Mouse (Mus musculus) embryo, embryonic 11.5 days (tissue): Measurements from ENCODE around the gene Spns3.

Experiments used
- DNase-seq: peaks from one replicate; pipeline ENCODE4 v3.0.0-alpha.2; 2012; ENCODE audit warnings: low read depth, low spot score

The Spns3 gene

DNA sequence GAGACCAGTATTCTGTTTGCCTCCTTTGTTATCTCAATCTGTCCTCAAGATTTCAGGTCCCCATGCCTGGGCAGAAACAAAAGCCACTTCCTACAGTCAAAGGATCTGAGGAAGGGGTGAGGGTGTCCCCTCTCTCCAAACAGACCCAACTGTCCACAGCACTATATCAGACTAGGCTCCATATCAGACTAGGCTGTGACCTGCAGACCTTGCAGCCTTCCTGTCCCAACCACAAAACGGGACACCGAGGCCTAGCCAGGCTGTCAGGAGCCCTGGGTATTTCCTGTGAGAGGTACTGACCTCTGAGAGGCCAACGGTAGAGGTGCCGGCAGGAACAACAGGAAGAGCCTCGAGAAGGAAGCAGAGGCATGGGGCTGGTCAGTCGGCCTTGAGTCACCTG, 65.8 kb downstream of the Spns3 start:
- no peak for DNase-seq

DNA sequence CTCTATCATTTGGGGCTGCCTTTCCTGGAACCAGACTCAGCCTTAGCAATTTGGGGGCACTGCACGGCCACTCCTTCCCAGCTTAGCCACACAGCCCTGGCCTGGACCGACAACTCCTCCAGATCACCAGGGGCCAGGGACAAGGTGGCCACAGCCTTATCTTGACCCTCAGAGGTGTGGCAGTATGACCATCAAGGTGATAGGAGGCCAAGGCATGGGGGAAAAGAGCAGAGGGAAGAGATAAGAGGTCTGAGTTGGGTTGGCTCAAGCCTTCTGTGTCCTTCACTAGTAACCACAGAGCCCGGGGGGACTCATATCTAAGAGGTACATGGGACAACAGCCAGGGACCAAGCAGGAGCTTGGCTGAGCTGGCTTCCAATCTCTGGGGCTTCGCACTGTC, 68.4 kb downstream of the Spns3 start:
- DNase-seq, result no peak

DNA sequence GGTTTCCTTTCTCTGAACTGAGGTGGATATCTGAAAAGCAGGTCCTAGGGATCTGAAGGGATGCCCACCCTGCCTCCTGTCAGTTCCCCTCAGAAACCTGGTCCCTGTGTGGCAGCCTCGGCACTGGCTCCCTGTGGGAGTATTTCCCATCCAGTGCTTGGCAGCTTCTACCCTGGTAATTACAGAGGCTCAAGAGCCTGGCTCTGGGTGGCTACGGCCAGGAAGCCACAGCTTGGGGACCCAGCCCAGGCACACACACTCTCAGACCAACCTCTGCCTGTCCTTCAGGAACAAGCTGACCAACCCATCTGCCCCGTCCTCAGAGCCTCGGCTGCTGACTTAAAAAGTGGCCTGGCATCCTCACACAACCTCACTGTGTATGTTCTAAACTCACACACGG, 69.0 kb downstream of the Spns3 start:
- no peak for DNase-seq

DNA sequence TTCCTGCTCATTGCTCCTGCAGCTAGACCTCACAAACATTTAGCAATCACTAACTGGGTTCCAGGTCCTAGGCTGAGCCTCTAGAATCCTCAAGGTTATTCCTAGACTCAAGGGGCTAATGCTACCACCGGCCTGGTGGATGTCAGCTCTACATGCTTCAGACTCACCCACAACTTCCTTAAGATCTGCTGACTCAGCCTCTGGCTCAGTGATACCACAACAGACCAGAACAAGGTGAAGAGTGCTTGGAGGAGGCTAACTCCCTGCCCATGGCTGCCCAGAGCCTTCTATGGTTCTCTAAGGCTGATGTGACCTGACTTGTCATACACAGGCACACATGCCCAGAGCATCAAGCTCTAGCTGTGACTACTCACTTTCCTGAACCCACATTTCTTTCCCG, 70.8 kb downstream of the Spns3 start:
- no peak for DNase-seq

DNA sequence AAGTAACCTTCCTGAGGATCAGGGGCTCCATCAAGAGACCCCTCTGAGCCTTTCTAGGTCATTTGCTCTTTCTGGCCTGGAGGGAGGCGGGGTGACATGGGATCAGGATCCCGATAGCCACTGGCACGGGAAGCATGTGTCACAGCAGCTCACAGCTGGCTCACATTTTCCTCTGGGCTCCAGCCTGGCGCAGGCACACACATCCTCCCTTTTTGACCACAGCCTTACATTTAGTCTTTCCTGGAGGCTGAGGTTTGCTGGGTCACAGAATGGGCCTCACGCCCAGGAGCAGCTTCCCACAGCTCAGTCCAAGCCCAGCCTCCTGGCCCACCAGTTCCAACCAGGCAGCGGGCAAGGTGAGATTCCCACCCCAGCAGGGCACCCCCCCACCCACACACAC, 72.1 kb downstream of the Spns3 start:
- DNase-seq, result no peak

DNA sequence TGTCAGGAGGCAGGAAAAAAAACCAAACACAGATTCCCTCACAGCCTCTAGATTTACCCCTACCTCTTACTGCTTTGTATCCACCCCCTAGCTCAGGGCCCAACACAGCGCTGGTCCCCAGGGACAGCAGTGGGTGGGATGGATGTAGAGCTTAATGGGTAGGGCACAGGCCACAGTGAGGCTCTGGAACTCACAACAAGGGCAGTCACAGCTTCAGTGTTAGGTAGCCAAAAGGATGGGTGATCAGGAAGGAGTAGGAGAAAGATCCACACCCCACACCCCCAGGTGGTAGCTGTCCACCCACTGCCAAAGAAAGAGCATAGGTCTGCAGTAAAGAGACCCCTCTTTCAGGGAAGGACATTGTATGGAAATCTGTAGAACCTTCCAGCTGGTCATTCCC, 72.7 kb downstream of the Spns3 start:
- no peak for DNase-seq

DNA sequence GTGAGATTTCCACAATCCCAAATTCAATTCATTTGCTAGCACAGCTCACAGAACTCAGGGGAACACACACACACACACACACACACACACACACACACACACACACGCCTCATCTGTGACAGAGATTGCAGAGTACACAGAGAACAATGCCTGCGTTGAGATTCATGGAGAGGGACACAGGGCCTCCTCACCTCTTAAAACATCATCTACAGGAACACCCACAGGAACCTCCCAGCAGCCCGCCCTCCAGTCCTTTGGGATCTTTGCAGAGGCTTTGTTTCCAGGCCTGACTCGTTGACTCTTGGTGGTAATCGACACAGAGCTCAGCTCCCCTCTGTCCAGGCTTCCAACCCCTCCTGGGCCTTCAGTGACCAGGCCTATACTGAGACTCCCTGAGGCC, 73.1 kb downstream of the Spns3 start:
- DNase-seq, result no peak

DNA sequence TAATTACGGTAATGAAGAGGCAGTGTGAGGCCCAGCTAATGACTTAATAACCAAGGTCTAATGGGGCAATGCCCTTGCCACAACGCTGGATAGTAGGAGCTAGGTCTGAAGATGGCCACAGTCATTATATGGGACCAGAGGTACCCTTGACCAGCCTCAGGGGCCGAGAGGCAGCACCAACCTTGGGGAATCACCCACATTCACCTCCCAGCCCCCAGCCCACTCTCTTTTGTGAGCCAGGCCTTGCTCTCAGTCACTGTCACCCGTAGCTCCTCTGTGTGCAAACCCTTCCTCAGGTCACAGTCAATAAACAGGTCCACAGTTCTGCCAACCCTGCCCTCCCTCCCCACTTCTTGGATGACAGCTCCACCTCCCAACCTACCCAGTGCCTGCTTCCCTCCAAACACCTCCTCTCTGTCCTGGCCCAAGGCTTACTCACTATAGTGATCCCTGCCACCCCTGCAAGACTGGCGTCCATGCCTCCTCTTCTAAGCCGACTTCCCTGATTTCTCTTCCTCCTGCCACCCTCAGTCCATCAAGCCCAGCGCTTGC, 74.2 kb downstream of the Spns3 start:
- DNase-seq, result no peak

DNA sequence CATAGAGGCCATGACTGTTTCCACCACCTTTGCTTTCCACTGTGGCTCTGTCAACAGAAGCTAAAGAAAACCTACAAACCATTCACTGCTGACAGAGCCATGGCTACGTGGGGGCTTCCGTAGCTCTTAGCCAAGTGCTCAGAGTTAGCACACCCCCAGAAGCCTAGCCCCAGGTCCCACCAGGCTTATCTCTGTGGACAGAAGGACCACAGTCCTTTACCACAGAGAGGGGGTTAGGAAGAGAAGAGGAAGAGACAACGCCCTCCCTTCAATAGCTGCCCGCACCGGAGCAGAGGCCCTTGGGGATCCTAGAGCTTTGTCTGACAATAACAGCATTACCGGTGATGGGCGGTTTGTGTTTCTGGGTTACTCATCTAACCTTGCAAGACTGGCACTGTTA, 74.9 kb downstream of the Spns3 start:
- no peak for DNase-seq

DNA sequence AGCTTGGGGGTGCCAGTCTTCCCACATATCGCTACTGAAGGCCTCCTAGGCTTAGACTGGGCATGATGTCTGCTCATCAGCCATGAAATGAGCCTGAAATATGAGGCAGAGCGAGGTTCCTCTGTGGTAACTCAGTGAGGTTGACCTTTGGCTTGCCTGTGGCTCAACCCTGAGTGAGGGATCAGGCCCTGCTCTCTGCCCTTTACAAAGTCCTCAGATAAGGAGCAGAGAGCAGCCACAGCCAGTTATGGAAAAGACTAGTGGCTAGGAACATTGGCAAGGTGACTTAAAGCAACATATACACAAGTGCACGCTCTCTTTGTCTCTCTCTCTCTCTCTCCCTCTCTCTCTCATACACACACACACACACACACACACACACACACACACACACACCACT, 75.4 kb downstream of the Spns3 start:
- DNase-seq, result no peak

DNA sequence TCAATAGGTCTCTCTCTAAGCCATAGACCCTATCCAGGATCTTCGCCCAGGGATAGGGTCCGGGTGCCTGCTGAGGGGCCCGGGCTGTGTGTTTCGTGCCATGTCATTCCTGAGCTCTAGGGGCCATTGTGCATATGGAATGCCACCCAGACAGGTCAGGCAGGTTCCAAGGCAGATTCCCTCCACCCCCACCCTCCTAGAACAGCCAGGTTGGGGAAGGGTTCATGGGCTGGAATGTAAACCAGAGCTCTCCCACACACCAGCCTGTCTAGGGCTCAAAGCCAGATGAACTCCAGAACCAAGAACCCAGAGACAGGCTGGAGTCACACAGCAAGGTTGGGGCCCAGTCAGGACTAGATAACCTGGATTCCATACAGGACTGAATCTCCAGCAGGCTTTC, 76.8 kb downstream of the Spns3 start:
- no peak for DNase-seq

DNA sequence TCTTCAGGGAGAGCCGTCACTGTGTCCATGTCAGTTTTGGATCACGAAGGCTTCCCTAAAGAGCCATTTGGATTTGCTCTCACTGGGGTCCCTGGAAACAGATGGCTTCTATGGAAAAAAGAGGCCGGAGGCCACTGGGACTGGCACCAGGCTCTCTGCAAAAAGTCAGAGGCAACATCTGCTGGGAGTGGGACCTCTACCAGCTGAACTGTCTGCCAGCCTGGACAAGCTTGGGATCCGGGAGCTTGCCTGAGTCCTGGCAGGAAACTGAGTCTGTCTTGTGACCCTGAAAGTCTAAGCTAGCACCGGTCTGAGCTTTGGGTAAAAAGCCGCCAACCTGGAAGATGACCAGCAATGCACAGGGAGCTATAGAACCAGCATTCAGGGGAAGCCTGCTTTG, 78.9 kb downstream of the Spns3 start:
- no peak for DNase-seq

DNA sequence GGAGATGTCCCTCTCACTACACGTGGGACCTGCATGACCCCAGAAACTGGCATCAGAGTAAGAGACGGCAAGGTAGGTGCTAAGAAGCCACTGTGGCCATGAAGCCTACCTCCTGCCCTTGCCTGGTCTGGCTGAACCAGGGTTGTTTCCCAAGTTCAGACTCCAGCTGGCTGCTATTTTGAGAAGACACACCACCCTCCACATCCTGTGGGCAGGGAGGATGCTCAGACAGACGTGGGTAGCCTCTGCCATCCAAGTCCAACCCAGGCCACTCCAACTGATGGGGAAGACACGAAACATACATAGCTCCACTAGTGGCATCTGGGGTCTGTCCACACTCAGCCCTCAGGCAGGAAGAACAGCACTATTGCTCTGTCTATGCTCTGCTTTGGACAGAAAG, 80.3 kb downstream of the Spns3 start:
- DNase-seq, result no peak

DNA sequence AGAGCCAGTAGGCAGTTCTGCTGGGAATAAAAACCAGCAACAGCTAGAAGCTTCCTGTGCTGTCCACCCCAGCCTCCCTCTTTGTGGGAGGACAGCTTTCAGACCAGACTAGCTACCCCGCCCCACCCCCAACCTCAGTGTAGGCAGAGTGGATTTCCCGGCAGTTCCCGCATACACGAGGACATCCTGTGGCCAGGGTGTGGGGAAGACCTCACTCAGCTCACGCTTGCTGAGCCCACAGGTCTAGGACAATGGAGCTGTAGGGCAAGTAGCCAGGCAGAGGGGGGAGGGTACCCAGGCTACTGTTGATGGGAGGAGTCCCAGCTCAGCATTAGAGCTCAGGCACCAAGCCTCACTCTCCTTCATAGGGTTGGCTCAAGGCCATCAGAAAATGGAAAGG, 81.1 kb downstream of the Spns3 start:
- no peak for DNase-seq

DNA sequence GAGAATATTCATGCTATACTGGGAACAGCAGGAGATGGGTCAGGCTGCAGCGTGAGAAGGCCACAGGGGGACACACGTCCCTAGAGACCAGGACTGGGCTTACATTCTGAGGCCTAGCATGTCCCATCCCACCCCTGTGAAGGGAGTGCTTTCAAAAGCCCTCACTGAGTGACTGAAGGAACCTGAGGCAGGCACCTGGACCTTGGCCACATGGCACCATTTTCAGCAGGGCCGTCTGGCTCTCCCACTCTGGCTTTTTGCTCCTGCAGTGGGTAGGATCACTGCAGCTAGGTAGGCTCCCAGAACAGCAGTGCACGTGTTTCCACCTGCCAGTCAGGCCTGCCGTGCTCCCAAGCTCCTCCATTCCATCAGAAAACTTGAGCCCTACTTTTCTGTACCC, 81.8 kb downstream of the Spns3 start:
- DNase-seq, result no peak

DNA sequence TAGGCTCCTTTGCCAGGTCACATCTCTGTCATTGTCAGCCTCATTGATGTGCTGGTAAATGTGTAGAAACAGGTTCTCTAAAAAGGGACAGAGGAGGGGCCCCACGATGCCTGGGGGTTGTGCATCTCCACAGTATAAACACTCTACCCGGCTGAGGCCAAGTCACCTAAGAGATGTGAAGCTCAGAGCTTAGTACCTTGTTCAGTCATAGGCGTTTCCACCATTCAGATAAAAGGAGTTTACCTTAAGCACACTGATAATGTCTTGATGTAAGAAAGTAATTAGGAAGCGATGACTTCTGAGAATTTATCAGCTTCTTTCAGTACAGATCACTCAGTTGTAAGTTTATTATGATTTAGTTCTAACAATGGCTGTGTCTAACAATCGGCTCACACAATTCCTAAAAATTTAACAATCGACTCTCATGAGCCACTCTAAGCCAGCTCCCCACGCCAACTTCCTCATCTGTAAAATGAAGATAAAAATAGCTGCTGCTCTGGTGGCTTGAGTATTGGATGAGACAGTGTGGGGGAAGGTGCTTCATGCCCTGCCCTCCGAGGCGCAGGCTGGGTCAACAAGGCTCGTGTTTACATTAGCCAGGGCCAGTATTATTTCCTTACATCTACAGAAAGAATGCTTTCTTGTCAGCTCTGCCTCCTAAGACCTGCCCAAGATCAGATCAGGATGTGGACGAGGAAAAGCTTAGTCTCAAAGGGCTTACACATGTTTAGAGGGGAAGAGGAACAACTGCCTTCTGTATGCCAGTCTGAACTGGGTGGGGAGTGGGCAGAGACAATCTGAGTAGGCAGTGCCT, 83.4 kb downstream of the Spns3 start:
- no peak for DNase-seq

DNA sequence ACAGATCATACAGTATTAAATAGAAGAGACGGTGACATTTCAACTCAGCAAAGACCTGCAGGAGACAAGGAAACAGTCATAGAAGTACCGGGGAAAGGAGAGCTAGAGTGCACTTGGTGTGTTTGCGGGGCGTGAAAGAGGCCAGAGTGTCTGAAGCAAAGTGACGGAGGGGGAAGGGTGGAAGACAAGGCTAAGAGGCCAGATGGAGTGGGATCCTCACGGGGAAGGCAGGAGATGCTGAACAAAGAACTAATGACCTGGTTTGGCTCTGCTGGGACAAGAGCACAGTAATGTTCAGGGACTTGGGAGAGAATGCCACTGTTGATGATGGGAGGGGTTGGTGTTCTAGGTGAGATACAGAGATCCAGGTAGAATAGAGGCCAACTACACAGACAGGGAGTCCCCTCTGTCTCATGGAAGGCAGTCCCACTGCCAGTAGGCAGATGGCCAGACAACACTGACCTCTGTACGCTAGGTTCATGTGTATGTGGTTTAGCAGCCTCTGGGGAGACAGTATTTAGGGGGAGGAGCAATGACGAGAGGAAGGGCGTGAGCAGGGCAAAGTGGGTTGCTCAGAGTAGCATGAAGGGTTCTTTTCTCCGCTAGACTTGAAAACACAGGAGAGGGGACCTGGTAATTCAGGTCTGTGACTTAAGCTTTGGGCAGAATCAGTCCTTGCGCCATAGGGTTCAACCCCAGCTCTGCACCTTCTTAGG, 84.2 kb downstream of the Spns3 start:
- no peak for DNase-seq

DNA sequence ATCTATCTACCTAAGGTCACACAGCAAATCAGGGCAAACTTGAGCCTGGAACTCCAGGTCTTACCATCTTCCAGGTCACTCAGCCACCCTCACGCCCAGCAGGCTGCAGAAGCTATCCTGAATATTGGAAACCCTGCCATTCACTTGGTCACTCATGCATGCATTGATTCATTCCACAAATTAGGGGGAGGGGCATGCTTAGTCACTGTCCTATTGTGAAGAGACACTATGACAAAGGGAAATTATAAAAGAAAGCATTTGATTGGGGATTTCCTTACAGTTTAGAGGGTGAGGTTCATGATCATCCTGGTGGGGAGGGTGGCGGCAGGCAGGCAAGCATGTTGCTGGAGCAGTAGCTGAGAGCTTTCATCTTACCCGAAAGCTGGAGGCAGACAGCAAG, 85.5 kb downstream of the Spns3 start:
- no peak for DNase-seq

DNA sequence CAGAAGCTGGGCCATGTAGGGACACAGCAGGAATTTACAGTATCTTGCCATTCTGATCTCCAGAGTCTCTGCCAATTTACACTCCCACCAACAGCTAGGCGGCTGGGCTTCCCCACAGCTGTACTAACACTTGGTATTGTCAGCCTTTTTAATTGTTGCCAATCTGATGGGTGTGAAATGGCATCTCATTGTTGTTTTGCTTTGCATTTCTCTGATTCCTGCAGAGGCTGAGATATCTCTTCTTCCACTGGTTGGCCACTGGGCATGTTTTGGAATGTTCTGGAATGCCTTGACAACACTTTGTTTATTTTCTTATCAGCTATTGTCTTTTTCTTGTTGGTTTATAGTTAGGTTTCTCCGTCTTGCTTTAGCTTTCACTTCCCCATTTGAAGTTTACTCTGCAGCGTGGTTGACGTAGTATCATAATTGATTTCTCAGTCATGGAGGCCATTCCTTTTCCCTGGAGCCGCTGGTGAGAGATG, 88.8 kb downstream of the Spns3 start:
- no peak for DNase-seq

DNA sequence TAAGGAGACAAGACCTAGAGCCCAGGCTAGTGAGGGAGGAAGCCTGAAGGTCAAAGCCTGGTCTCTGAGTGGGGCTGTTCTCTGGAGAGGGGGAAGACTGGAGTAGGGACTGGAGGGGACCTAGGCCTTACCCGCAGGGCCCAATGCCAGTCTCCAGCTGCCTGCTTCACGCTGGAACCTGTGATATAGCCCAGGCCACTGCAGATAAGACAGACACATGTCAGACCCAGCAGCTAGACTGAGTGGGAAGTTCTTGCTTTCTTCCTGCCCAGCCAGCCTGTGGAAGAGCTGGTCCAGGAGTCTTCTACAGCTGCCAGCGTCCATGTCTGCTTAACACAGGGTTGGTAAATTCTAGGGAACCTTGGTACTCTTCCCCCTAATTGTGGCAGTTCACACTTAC, 91.8 kb downstream of the Spns3 start:
- DNase-seq, result no peak

DNA sequence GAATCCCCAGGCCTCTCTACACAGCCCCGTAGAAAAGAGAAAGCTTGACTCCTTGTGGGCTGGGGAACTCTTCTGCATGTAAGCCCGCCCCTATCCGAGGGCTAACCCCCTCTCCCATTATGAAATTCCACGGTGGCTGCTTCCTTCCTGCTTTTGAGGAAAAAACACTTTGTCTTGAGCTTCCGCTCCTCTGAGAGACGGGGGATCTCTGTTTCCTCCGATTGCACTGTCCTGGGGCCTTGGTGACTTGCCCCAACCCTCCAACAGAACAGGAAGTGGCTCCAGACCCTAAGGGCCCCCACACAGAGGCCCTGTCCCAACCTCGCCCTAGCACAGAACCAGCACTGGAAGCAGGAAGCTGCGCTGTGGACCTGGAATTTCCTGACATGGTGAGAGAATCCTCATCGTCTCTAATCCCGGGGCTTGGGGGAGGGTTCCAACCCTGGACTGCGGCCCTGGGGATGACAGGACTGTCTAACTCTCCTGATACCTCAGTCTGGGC, 92.3 kb downstream of the Spns3 start:
- no peak for DNase-seq

DNA sequence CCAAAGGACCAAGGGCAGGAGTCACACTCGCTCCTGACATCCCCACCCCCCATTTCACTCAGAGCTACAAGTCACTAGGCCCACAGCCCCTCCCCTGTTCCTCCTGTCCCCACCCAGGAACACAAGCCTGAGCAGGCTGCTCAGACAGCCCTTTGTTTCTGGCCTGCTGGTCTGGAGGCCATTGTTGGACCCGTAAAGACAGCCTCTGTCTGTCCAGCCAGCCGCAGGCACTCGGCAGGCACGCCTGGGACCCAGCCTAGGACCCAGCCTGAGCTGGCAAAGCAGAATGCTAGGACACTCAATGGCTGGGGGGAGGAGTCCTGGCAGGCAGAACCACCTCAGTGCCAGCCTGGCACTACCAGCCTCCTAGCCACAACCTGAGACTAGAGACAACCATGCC, 94.6 kb downstream of the Spns3 start:
- no peak for DNase-seq
